Mouse (Mus musculus) spleen, adult 2 months (tissue): ENCODE measurements around the gene Caln1.

ENCODE experiments used
- CTCF ChIP-seq: fragments of 200-500 bp; IDR thresholded peaks from 2 replicates; pipeline ENCODE4 v1.5.1; 2011; ENCODE audit warnings: mild to moderate bottlenecking, inconsistent platforms; ENCODE audit not compliant: insufficient read depth, insufficient read length, insufficient replicate concordance; ENCODE audit errors: extremely low read depth
- POLR2A ChIP-seq: fragments of 200-500 bp; IDR thresholded peaks from 2 replicates; pipeline ENCODE4 v1.6.1; 2011; ENCODE audit warnings: low read depth, low read length, inconsistent platforms

GRCm38 (mm10) chr5:130620060-130620459, 250.8 kb downstream of the Caln1 start:
- TF ChIP-seq POLR2A (no peak), CTCF (no peak)
